Mouse (Mus musculus): Measurements from ENCODE around the gene Pnp.
"Not testable (repeated sequence)": the region's sequence is repeated elsewhere in the genome, so short reads cannot be mapped to it uniquely, and the experiment has no call there.

The Pnp gene

DNA sequence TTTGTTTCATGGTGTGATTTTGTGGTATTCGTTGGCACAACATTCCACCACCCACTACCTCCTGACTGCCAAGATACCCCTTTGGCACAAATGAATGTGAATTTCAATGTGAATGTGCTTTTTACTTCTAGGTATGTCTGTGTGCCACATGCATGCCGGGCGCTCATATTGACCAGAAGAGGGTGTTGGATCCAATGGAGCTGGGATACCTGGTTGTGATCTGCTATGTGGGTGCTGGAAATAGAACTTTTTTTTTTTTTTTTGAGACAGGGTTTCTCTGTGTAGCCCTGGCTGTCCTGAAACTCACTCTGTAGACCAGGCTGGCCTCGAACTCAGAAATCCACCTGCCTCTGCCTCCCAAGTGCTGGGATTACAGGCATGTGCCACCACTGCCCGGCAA, 42.2 kb downstream of the Pnp start:
- not testable (repeated sequence) for DNase-seq (ENCODE audit: low read depth in 1 of 2, low spot score in 2 of 2)

DNA sequence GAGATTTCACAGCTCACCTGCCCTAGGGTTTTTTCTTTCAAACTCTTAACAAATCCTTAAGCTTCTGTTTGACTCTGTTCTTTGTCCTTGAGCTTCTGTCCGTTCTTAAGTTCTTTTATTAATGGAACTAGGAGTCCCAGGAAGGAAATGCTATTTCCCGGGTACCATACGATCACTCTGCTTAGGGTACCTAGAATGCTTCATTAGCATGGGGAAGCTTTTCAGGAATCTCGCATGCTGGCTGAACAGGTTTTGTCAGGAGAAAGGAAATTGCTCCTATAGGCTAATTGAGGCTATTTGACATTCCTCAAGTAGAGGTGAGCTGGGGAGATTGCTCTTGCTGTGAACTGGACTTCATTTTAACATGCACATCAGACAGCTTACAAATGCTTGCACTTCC, 42.8 kb downstream of the Pnp start:
- no peak for DNase-seq (ENCODE audit: low read depth in 1 of 2, low spot score in 2 of 2)

DNA sequence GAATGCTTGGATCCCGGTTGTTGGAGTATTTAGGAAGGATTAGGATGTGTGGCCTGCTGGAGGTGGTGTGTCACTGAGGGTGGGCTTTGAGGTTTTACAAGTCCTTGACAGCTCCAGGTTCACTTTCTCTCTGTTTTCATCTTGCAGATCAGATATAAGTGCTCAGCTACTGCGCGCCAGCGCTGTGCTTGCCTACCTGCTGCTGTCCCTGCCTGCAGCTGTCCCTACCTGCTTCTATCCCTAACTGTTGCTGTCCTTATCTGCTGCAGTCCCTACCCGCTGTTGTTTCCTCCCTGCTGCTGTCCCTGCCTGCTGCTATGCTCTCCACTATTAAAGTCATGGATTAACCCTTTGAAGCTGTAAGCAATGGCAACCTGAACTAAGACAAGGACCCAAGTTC, 44.1 kb downstream of the Pnp start:
- DNase-seq (ENCODE audit: low read depth in 1 of 2, low spot score in 2 of 2), result no peak

DNA sequence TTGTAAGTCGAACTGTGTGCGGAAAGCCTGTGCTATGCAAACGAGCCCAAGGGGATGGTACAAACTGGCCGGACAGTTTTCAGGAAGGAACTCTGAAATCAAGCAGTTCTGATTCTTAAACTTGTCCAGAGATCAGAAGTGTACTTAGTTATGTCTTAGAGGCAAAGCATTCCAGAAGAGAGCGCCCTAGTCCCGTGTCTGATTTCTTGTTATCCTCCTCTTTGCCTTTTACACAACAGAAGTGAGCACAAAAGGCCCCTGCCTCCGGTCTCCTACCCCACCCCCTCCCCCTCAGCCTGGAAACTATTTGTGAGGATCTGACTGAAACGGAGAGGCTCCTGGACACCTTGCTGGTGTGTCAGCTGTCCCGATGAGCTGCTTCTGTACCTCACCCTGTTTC, 45.8 kb downstream of the Pnp start:
- DNase-seq (ENCODE audit: low read depth in 1 of 2, low spot score in 2 of 2), result no peak

DNA sequence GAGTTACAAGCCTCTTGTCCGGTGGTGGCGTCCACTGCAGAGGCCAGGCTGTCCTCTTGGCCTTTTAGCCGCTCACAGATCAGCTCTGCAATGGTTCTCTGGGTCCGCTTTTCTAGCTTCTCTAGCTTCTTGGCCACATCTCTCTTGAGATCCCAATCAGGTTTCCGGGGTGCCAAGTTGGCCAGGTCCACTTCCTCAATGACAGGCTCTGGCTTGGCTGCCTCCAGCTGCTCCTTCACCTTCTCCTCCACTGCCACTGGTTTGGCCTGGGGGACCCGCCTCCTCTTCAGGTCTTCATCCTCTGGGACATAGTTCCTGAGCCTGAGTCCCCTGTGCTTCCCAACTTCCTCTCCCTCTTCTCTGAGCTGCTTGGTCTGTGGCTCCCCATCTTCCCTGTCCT, 47.6 kb downstream of the Pnp start:
- not testable (repeated sequence) for DNase-seq (ENCODE audit: low read depth in 1 of 2, low spot score in 2 of 2)

DNA sequence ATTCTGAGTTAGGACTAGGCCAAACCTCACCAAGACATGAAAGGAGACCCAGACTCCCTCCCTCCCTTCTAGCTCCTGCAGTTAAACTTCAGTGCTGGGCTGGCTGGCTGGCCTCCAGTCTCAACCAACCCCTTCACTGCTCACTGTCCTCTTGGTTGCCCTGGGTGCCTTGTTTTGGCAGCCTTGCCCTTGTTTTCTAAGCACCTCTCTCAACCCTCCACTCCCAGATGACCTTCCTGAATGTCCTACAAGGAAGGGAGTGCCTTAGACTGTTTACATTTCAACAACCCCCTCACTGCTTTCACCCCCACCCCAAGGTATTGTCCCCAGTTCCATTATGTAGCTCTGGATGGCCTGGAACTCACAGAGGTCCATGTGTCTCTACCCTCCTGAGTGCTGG, 48.7 kb downstream of the Pnp start:
- no peak for DNase-seq (ENCODE audit: low read depth in 1 of 2, low spot score in 2 of 2)

DNA sequence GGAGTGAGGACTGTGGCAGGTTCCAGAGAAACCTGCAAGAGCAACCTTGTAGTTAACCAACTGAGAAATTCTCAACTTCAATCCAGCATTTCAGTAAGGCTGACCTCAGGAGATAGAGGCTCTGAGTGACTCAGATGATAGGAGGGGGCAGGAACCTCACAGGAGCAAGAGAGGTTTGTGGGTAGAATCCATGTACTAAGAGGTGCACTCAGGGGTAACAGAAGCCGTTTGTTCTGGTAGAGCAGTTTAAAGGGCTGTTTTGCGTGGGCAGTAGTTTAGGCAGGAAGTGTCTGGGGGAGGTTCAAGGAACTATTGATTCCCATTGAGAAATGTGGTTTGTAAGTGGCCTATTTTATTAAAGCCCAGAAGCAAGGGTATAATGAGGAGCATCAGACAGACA, 50.3 kb downstream of the Pnp start:
- no peak for DNase-seq (ENCODE audit: low read depth in 1 of 2, low spot score in 2 of 2)

DNA sequence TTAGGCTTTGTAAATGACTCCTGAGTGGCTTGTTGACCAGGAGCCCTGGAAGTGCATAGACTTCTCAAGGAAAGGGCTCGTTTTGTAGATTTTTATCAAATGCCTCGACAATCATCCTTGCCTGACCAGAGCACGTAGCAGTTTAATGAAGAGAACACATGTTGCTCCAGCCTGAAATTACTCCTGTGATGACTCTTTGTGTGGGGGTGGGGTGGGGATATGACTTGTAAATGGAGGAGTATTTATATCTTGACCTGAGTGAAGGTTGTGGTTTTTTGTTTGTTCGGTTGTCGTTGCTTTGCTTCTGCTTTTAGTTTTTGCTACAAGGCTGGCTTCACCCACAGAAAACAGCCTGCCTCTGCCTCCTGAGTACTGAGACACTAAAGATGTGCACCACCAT, 51.0 kb downstream of the Pnp start:
- no peak for DNase-seq (ENCODE audit: low read depth in 1 of 2, low spot score in 2 of 2)

DNA sequence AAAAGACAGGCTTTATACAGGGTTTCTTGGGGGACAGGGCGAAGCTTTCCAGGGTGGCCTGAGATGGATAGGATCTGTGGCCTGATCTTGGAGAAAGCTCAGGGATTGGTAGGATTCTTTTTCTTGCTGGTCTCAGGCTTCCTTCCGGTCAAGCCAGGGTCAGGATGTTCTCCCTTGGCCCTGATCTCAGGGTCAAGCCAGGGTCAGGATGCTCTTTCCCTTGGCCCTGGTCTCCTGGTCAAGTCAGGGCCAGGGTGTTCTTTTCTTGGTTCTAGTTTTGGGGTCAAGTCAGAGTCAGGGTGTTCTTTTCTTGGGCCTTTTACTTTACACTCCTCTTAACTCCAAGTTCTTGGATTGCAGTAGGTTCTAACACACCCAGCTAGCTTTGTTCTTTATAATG, 56.8 kb downstream of the Pnp start:
- no peak for DNase-seq (ENCODE audit: low read depth in 1 of 2, low spot score in 2 of 2)

DNA sequence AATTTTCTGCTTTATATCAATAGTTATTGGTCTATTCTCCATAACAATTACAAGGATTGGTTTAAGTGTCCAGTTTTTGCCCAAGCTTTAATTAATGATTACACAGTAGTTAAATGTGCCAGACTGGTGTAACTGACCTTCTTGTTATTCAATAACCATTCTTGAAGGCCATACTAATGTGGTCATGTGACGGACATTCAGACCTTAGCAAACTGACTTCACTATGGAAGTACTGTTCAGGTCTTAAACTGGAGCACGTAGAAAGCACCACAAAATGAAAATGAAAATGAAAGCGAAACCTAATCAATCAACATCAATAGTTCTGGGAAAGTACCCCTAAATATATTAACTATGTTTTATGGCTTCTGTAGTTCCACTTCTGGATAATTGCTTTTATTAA, 60.2 kb downstream of the Pnp start:
- no peak for DNase-seq (ENCODE audit: low read depth in 1 of 2, low spot score in 2 of 2)

DNA sequence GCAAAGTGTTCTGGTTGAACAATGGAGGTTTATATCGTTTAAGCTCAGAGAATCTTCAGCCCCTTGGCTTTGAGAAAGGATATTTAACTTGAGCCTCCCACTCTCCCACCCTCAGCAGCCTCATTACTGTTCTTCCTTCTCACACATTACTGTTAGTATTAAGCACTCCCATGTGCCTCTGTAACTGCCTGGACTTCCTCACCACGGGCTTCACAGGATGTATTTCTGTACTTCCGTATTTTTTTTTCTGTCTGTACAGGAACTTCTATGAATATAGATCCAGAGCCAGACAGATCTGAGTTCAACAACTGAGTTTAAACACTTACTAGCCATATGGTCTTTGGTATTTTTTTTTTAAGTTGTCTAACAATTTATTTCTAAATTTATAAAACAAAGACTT, 66.2 kb downstream of the Pnp start:
- DNase-seq (ENCODE audit: low read depth in 1 of 2, low spot score in 2 of 2), result no peak

DNA sequence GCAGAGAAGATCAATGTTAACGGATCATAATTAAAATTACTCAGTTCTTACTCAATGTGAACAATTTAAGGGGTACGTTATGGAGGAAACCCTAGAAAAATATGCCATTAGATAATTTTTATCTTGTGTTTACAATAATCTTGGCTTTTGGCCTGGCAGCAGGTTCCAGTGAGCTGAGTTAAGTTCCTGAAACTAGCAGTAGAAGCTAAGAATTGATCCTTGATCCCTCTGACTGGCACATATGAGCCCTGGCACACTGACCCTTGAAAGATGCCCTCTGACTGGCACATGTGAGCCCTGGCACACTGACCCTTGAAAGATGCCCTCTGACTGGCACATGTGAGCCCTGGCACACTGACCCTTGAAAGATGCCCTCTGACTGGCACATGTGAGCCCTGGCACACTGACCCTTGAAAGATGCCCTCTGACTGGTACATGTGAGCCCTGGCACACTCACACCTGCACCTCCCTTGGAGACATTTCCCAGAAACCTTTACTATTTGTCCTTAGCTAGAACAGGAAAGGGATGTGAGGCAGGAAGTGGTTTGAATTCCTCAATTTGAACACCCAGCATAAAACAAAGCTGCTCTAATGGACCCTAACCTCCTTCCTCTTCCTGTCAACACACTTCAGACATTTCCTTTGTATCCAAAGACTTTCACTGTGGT, 67.3 kb downstream of the Pnp start:
- no peak for DNase-seq (ENCODE audit: low read depth in 1 of 2, low spot score in 2 of 2)

DNA sequence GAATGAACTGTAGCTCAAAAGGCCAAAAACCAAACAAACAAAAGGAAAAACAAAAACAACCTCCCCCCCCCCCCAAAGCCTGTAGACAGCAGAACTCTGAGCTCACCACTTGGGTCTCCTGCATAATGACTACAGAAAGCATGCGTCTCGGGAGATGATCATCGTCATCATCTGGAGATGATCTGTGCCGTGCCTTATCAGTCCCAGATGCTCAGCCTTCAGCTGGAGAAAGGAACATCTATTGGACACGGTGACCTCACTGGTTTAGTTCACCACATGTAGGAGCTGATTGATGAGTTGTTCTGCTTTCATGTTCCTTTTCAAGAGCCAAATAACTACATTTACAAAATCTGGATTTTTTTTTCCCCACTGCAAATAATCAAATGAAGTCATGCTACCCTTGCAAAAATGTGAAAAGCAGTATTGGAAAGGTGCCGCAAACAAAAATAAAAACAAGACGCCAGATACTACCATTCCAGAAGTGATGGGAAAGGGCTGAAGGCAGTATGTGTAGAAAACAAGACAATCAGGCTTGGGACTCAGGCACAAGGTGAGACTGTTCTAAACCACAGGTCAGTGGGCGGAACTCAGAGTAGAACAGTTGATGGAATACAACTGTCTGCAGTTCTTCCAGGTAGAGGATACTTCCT, 76.4 kb downstream of the Pnp start, which contains the start of gene Rnase10:
Gene Rnase10, plus strand, starts transcription at position 600 of the 650 bp plus-strand sequence.
- DNase-seq (ENCODE audit: low read depth in 1 of 2, low spot score in 2 of 2), result no peak

DNA sequence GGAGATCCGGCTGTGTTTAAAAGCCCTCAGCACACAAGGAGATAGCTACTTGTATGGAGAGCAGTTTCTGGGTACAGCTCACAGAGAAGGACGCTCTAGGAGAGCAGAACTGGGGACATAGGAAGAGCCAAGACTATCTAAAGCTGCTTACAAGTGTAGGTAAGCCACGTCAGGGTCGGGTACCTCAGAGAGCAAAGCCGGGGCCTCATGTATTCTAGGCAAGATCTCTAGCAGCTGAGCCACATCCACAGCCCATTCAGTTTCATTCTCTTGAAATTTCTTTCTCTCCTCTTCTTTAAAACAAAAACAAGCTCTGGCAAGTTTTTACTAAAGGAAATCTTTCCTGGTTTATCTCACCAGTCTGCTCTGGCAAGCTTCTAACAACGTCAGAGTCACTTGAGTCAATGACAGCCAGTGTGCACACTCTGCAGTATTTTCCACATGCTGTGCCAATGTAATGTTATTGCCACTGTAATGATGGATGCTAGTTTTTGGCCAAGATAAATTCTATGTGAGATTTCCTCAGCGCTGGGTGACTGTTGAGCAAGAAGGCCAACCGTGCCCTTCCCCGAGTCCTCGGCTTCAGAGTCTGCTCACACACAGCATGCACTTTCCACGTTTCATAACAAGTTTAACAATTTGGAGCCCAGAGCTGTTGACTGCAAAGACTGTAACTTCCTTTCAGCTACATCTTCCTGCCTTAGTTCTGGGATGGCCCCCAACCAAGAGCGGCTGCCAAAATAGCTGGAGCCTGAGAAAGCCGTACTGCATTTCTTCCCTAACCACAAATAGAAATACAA, 77.2 kb downstream of the Pnp start:
- DNase-seq (ENCODE audit: low read depth in 1 of 2, low spot score in 2 of 2), result no peak

DNA sequence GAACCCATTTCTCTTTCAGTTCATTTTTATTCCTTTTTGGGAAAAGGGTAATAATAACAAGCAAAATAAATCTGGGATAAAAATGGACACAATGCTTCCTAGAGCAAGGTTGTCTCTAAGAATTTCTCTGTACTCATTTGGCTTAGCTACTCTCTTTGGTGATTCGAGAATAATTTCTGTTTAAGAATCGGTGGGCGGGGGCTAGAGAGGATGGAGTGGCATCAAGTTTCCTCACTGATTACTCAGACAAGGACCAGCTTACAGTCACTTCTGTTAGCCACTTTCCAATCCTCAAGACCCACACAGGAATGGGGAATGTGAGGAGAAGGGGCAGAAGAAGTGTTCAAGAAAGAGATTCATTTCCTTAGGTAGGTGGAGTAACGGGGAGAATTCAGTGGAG, 77.9 kb downstream of the Pnp start:
- DNase-seq (ENCODE audit: low read depth in 1 of 2, low spot score in 2 of 2), result no peak

DNA sequence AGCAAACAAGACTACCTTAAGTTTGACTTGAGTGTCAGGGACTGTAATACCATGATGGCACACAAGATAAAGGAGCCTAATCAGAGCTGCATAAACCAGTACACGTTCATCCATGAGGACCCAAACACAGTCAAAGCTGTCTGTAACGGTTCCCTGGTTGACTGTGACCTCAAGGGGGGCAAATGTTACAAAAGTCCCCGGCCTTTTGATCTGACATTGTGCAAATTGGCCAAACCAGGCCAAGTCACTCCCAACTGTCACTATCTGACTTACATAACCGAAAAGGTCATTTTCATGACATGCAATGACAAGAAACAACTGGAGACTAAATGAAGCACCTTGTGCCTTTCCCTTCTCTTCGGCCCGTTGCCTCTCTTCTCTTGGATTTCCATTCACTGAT, 78.7 kb downstream of the Pnp start:
- no peak for DNase-seq (ENCODE audit: low read depth in 1 of 2, low spot score in 2 of 2)

DNA sequence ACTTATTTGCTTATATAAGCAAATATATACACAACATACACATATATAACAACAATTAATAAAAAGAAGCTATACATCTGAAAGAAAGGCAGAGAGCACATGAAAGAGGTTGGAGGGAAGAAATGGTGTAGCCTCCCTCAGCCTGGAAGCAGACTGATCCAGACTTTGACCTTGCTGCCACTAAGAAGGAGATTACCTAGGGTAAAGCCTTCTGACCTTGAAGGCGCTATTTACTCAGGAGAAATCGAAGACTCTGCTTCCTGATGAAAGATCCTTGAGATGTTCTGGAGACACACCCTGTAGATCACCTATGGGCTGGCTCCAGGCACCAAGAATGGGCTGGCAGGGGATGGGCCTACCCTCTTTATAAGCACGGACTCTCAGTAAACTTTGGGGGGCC, 83.8 kb downstream of the Pnp start:
- DNase-seq (ENCODE audit: low read depth in 1 of 2, low spot score in 2 of 2), result not testable (repeated sequence)
